Mouse (Mus musculus) CH12.LX (cell line): Measurements from ENCODE around the gene Ntrk3. TPM values are rescaled to one million over a fixed set of nuclear protein-coding genes. Genes with fewer than 3 reads are reported as not detected.

Experiments used
- DNase-seq: peaks from one replicate; pipeline ENCODE4 v3.0.0-alpha.2; 2013; ENCODE audit errors: extremely low read depth
- H3K27ac ChIP-seq: 2 replicates; pipeline ENCODE4 v1.5.1; 2012; ENCODE audit warnings: low read depth, mild to moderate bottlenecking, control low read depth, moderate library complexity; ENCODE audit not compliant: insufficient read depth
- H3K27me3 ChIP-seq: replicated peaks from 2 replicates; pipeline ENCODE3; 2012; ENCODE audit warnings: inconsistent platforms
- H3K36me3 ChIP-seq, 2 experiments: replicated peaks in 1 of 2; 2 replicates each; pipeline versions ENCODE3 to v1.6.1; 2012; ENCODE audit warnings: inconsistent platforms in 1 of 2, low read length in 1 of 2, mild to moderate bottlenecking in 1 of 2, mixed read lengths in 1 of 2, moderate library complexity in 1 of 2; ENCODE audit not compliant: control insufficient read depth in 1 of 2, insufficient read depth in 1 of 2
- H3K4me1 ChIP-seq, 2 experiments: 2 replicates each; pipeline ENCODE4 v1.6.1; 2012; ENCODE audit warnings: inconsistent platforms in 1 of 2, moderate library complexity in 1 of 2; ENCODE audit not compliant: insufficient read depth in 2 of 2, control insufficient read depth in 1 of 2
- H3K4me2 ChIP-seq: 2 replicates; pipeline ENCODE4 v1.6.1; 2012; ENCODE audit warnings: low read depth, mild to moderate bottlenecking, control low read depth; ENCODE audit not compliant: poor library complexity, insufficient read depth, severe bottlenecking
- H3K4me3 ChIP-seq, 3 experiments: fragments of 150-350 bp in 1 of 3; sonication (generic) in 1 of 3; replicated peaks in 1 of 3; 2 replicates each; pipeline versions ENCODE3 to v1.5.1; 2011 to 2012; ENCODE audit warnings: low read depth in 2 of 3, low read length in 2 of 3, mild to moderate bottlenecking in 2 of 3, moderate library complexity in 2 of 3, control low read depth in 1 of 3, improper control_type of control experiment in 1 of 3, inconsistent platforms in 1 of 3, mixed read lengths in 1 of 3; ENCODE audit not compliant: poor library complexity in 1 of 3
- H3K79me2 ChIP-seq: replicated peaks from 2 replicates; pipeline ENCODE4 v1.6.1; 2012; ENCODE audit warnings: mild to moderate bottlenecking, moderate library complexity; ENCODE audit not compliant: control insufficient read depth, poor library complexity, insufficient read depth, severe bottlenecking; ENCODE audit errors: extremely low read depth
- H3K9ac ChIP-seq: 2 replicates; pipeline ENCODE4 v1.6.1; 2012; ENCODE audit warnings: low read depth, mild to moderate bottlenecking, control low read depth, moderate library complexity; ENCODE audit not compliant: insufficient read depth
- H3K9me3 ChIP-seq: replicated peaks from 2 replicates; pipeline ENCODE3; 2012; ENCODE audit warnings: low read length, inconsistent platforms, mixed read lengths
- CTCF ChIP-seq, 2 experiments: IDR thresholded peaks in 1 of 2; conservative IDR thresholded peaks in 1 of 2; 2 replicates each; pipeline ENCODE4 v1.5.1; 2011 to 2012; ENCODE audit warnings: low read depth in 2 of 2, low read length in 2 of 2, improper control_type of control experiment in 1 of 2, inconsistent platforms in 1 of 2, mild to moderate bottlenecking in 1 of 2, moderate library complexity in 1 of 2
- E2F4 ChIP-seq: IDR thresholded peaks from 2 replicates; pipeline ENCODE4 v1.6.1; 2011; ENCODE audit warnings: low read depth, low read length, improper control_type of control experiment; ENCODE audit not compliant: insufficient replicate concordance
- ELF1 ChIP-seq: IDR thresholded peaks from 2 replicates; pipeline ENCODE4 v1.6.1; 2014; ENCODE audit warnings: low read depth, mild to moderate bottlenecking, inconsistent platforms, low read length, improper control_type of control experiment
- GABPA ChIP-seq: IDR thresholded peaks from 2 replicates; pipeline ENCODE4 v1.6.1; 2012; ENCODE audit warnings: low read depth, low read length, improper control_type of control experiment, inconsistent platforms; ENCODE audit not compliant: insufficient replicate concordance
- HCFC1 ChIP-seq: IDR thresholded peaks from 2 replicates; pipeline ENCODE4 v1.6.1; 2012; ENCODE audit warnings: low read depth, mild to moderate bottlenecking, inconsistent platforms, low read length, improper control_type of control experiment
- IRF4 ChIP-seq: IDR thresholded peaks from 2 replicates; pipeline ENCODE4 v1.6.1; 2014; ENCODE audit warnings: low read depth, mild to moderate bottlenecking, inconsistent platforms, low read length, improper control_type of control experiment
- JUN ChIP-seq: IDR thresholded peaks from 2 replicates; pipeline ENCODE4 v1.6.1; 2011; ENCODE audit warnings: low read depth, mild to moderate bottlenecking, low read length, improper control_type of control experiment, moderate library complexity; ENCODE audit not compliant: insufficient read depth
- JUND ChIP-seq: conservative IDR thresholded peaks from 2 replicates; pipeline ENCODE4 v1.6.1; 2011; ENCODE audit warnings: low read depth, low read length, improper control_type of control experiment
- KAT2A ChIP-seq: IDR thresholded peaks from 2 replicates; pipeline ENCODE4 v1.6.1; 2012; ENCODE audit warnings: low read length, improper control_type of control experiment, inconsistent platforms; ENCODE audit not compliant: insufficient replicate concordance
- MXI1 ChIP-seq: IDR thresholded peaks from 2 replicates; pipeline ENCODE4 v1.6.1; 2011; ENCODE audit warnings: mild to moderate bottlenecking, low read depth, low read length, improper control_type of control experiment
- NRF1 ChIP-seq: IDR thresholded peaks from 2 replicates; pipeline ENCODE4 v1.6.1; 2014; ENCODE audit warnings: low read depth, mild to moderate bottlenecking, inconsistent platforms, low read length, improper control_type of control experiment, moderate library complexity
- PAX5 ChIP-seq: IDR thresholded peaks from 2 replicates; pipeline ENCODE4 v1.6.1; 2012; ENCODE audit warnings: low read length, inconsistent platforms, mixed read lengths
- POLR2A ChIP-seq: IDR thresholded peaks from 2 replicates; pipeline ENCODE4 v1.6.1; 2011; ENCODE audit warnings: low read depth, mild to moderate bottlenecking, improper control_type of control experiment, low read length
- RAD21 ChIP-seq: IDR thresholded peaks from 2 replicates; pipeline ENCODE4 v1.6.1; 2011; ENCODE audit warnings: low read depth, mild to moderate bottlenecking, low read length, improper control_type of control experiment, moderate library complexity
- RCOR1 ChIP-seq: conservative IDR thresholded peaks from 2 replicates; pipeline ENCODE4 v1.6.1; 2012; ENCODE audit warnings: low read depth, mild to moderate bottlenecking, inconsistent platforms, low read length, improper control_type of control experiment
- SIN3A ChIP-seq: IDR thresholded peaks from 2 replicates; pipeline ENCODE4 v1.6.1; 2012; ENCODE audit warnings: low read length, improper control_type of control experiment, inconsistent platforms
- SMC3 ChIP-seq: IDR thresholded peaks from 2 replicates; pipeline ENCODE4 v1.6.1; 2011; ENCODE audit warnings: low read depth, low read length, improper control_type of control experiment
- TCF12 ChIP-seq: IDR thresholded peaks from 2 replicates; pipeline ENCODE4 v1.6.1; 2014; ENCODE audit warnings: low read depth, mild to moderate bottlenecking, inconsistent platforms, low read length, improper control_type of control experiment
- UBTF ChIP-seq: IDR thresholded peaks from 2 replicates; pipeline ENCODE4 v1.6.1; 2012; ENCODE audit warnings: low read depth, mild to moderate bottlenecking, inconsistent platforms, low read length, improper control_type of control experiment, moderate library complexity
- ZC3H11A ChIP-seq: IDR thresholded peaks from 2 replicates; pipeline ENCODE4 v1.6.1; 2012; ENCODE audit warnings: low read depth, mild to moderate bottlenecking, inconsistent platforms, low read length, improper control_type of control experiment
- ZKSCAN1 ChIP-seq: IDR thresholded peaks from 2 replicates; pipeline ENCODE4 v1.6.1; 2012; ENCODE audit warnings: low read depth, inconsistent platforms, low read length, improper control_type of control experiment, borderline replicate concordance
- ZMIZ1 ChIP-seq: IDR thresholded peaks from 2 replicates; pipeline ENCODE4 v1.6.1; 2012; ENCODE audit warnings: low read depth, mild to moderate bottlenecking, inconsistent platforms, low read length, improper control_type of control experiment
- dilution Hi-C: fragments of 300-500 bp; cut with MboI; formaldehyde crosslinking; loops from 2 replicates; pipeline ENCODE4 v1.14.3; 2020; ENCODE audit warnings: low sequenced_read_pairs; ENCODE audit not compliant: extremely low pct_unique_long_range_greater_than_20kb, extremely low pct_ligation_motif_present
- in situ Hi-C: fragments of 300-500 bp; cut with MboI; formaldehyde crosslinking; loops from 3 replicates; pipeline ENCODE4 v1.14.3; 2019; ENCODE audit warnings: low sequenced_read_pairs, low pct_ligation_motif_present, low pct_unique_long_range_greater_than_20kb, mixed read lengths
- polyA plus RNA-seq: library from polyadenylated mRNA; unstranded; fragments of >175 nt; gene quantifications from 2 replicates; pipeline ENCODE4 v1.2.1, GENCODE M21; 2012; ENCODE audit warnings: low read depth; ENCODE audit not compliant: insufficient read length
- total RNA-seq, 2 experiments: library from RNA; depleted of rRNA; stranded (reverse); fragments of 300-350 nt in 1 of 2; fragments of >200 nt in 1 of 2; gene quantifications; 2 replicates each; pipeline ENCODE4 v1.2.3; 2012 to 2014

The Ntrk3 gene
- total and polyA plus RNA-seq, 3 experiments = 0.21 TPM; not detected in 2

- Histone ChIP-seq H3K9me3 (peaks cover 48% of the 10 kb centered on the region), H3K9ac (no peak overlapping the region)
- no peak for TF ChIP-seq MXI1
- no peak for TF ChIP-seq ZC3H11A
- TF ChIP-seq E2F4 = no peak
- no peak for TF ChIP-seq RCOR1
- no peak for TF ChIP-seq UBTF
- no peak for TF ChIP-seq RAD21
- no peak for TF ChIP-seq JUND
- TF ChIP-seq CTCF (conservative IDR thresholded peaks at IDR 0.05 in 1 of 2, IDR thresholded peaks at IDR 0.05 in 1 of 2; ENCODE audit: low read depth in 2 of 2, low read length in 2 of 2) = no peak
- TF ChIP-seq ELF1 = no peak
- no peak for TF ChIP-seq SMC3
- TF ChIP-seq TCF12 = no peak
- no peak for TF ChIP-seq NRF1
- TF ChIP-seq POLR2A = no peak
- no peak for TF ChIP-seq HCFC1
- no peak for TF ChIP-seq SIN3A
- no peak for TF ChIP-seq PAX5
- no peak for TF ChIP-seq IRF4
- TF ChIP-seq, all 38 proteins: peak for 0
- dilution Hi-C loops (no loop called here), in situ Hi-C loops (no loop called here)
- no peaks in the 10 kb centered on the region for H3K36me3 ChIP-seq
- no peaks in the 10 kb centered on the region for H3K79me2 ChIP-seq
- H3K27me3 ChIP-seq = no peaks in the 10 kb centered on the region
- no peak overlapping the region for H3K4me3 ChIP-seq
- DNase-seq = no peak
- H3K4me2 ChIP-seq = no peak overlapping the region
- H3K27ac ChIP-seq = no peak overlapping the region
- H3K4me1 ChIP-seq = no peaks in the 10 kb centered on the region
Observed at GRCm38 (mm10) chr7:78500863-78501262, 236.9 kb downstream of the Ntrk3 start.

GRCm38 (mm10) chr7:78499970-78500369, 237.8 kb downstream of the Ntrk3 start:
- H3K4me2 ChIP-seq = no peak overlapping the region
- no peaks in the 10 kb centered on the region for H3K27me3 ChIP-seq
- in situ Hi-C loops = no loop called here
- no peak overlapping the region for H3K4me3 ChIP-seq
- no peak for TF ChIP-seq JUN
- TF ChIP-seq ZMIZ1 = no peak
- TF ChIP-seq KAT2A = no peak
- no peak for TF ChIP-seq PAX5
- no peak for TF ChIP-seq POLR2A
- no peak for TF ChIP-seq NRF1
- no peak for TF ChIP-seq ZKSCAN1
- no peak for TF ChIP-seq GABPA
- TF ChIP-seq JUND = no peak
- TF ChIP-seq UBTF = no peak
- no peak for TF ChIP-seq MXI1
- H3K9me3 ChIP-seq = peaks cover 49% of the 10 kb centered on the region
- no peak overlapping the region for H3K27ac ChIP-seq
- no peak overlapping the region for H3K9ac ChIP-seq
- H3K79me2 ChIP-seq = no peaks in the 10 kb centered on the region
- no peak for DNase-seq
- dilution Hi-C loops = no loop called here
- H3K4me1 ChIP-seq = no peaks in the 10 kb centered on the region
- H3K36me3 ChIP-seq = no peaks in the 10 kb centered on the region
